Mouse (Mus musculus) spleen, postnatal 4 days (tissue): ENCODE data around the gene Pnn.

ENCODE experiments used
- DNase-seq, 2 experiments: peaks; one replicate each; pipeline ENCODE4 v3.0.0; 2022; ENCODE audit warnings: low spot score in 2 of 2

Gene Pnn

GRCm38 (mm10) chr12:59074052-59074451 is 7.4 kb downstream of the Pnn start:
- DNase-seq: peak in 1 of 2 experiments; percentile 26

GRCm38 (mm10) chr12:59076996-59077395 is 10.3 kb downstream of the Pnn start:
- peak in 1 of 2 experiments; percentile 23 for DNase-seq

GRCm38 (mm10) chr12:59077883-59078282 is 11.2 kb downstream of the Pnn start:
- DNase-seq: peak in 1 of 2 experiments; percentile 13

- peak in 1 of 2 experiments; percentile 34 for DNase-seq
Measured at GRCm38 (mm10) chr12:59080461-59080860, 13.8 kb downstream of the Pnn start.

GRCm38 (mm10) chr12:59084446-59084845 is 17.8 kb downstream of the Pnn start:
- DNase-seq: no peak

GRCm38 (mm10) chr12:59086171-59086570 is 19.5 kb downstream of the Pnn start:
- no peak for DNase-seq

- no peak for DNase-seq
Measured at GRCm38 (mm10) chr12:59093543-59093942, 26.9 kb downstream of the Pnn start.

- DNase-seq: no peak
Measured at GRCm38 (mm10) chr12:59095104-59096025, 28.7 kb downstream of the Pnn start, which contains the start of gene Mia2. TSS of gene Mia2 (plus strand) at chr12:59095799.

- no peak for DNase-seq
Measured at GRCm38 (mm10) chr12:59104771-59105170, 38.1 kb downstream of the Pnn start.

GRCm38 (mm10) chr12:59105914-59106313 is 39.2 kb downstream of the Pnn start:
- no peak for DNase-seq

- DNase-seq: no peak
Measured at GRCm38 (mm10) chr12:59106491-59106890, 39.8 kb downstream of the Pnn start.

- DNase-seq: no peak
Measured at GRCm38 (mm10) chr12:59107926-59108325, 41.2 kb downstream of the Pnn start.

- DNase-seq: no peak
Measured at GRCm38 (mm10) chr12:59117184-59117583, 50.5 kb downstream of the Pnn start.
